Mouse (Mus musculus) liver, embryonic 11.5 days (tissue): Measurements from ENCODE around the gene Tmem179b. TPM values are rescaled to one million over a fixed set of nuclear protein-coding genes. Genes with fewer than 3 reads are reported as not detected.
"Not testable (repeated sequence)": the region's sequence is repeated elsewhere in the genome, so short reads cannot be mapped to it uniquely, and the experiment has no call there.

Source experiments
- ATAC-seq: fragments of 200-750 bp; cut with Nextera tagmentation; replicated peaks from 2 replicates; pipeline ENCODE4 v1.8.0; 2017; ENCODE audit warnings: moderate number of reproducible peaks, mild to moderate bottlenecking, moderate TSS enrichment, moderate library complexity; ENCODE audit not compliant: low FRiP score
- DNase-seq: peaks from one replicate; pipeline ENCODE4 v3.0.0-alpha.2; 2017; ENCODE audit warnings: low spot score
- H3K27ac ChIP-seq: fragments of 300-500 bp; sonication (generic); 2 replicates; pipeline ENCODE4 v1.5.1; 2014; ENCODE audit warnings: mild to moderate bottlenecking, low read depth, low read length, control low read depth
- H3K27me3 ChIP-seq: fragments of 300-500 bp; sonication (generic); replicated peaks from 2 replicates; pipeline ENCODE4 v1.6.1; 2014; ENCODE audit warnings: low read length, mixed read lengths; ENCODE audit not compliant: control insufficient read depth, insufficient read depth
- H3K36me3 ChIP-seq: fragments of 300-500 bp; sonication (generic); 2 replicates; pipeline ENCODE4 v1.6.1; 2014; ENCODE audit warnings: mild to moderate bottlenecking, low read length, moderate library complexity, mixed read lengths; ENCODE audit not compliant: control insufficient read depth, insufficient read depth
- H3K4me1 ChIP-seq: fragments of 300-500 bp; sonication (generic); replicated peaks from 2 replicates; pipeline ENCODE4 v1.6.1; 2014; ENCODE audit warnings: low read length, mixed read lengths; ENCODE audit not compliant: control insufficient read depth, insufficient read depth
- H3K4me2 ChIP-seq: fragments of 300-500 bp; sonication (generic); 2 replicates; pipeline ENCODE4 v1.6.1; 2014; ENCODE audit warnings: mild to moderate bottlenecking, control low read depth, moderate library complexity
- H3K4me3 ChIP-seq: fragments of 300-500 bp; sonication (generic); 2 replicates; pipeline ENCODE4 v1.5.1; 2014; ENCODE audit warnings: low read depth, low read length, control low read depth
- H3K9ac ChIP-seq: fragments of 300-500 bp; sonication (generic); 2 replicates; pipeline ENCODE4 v1.6.1; 2014; ENCODE audit warnings: low read depth, low read length, control low read depth
- H3K9me3 ChIP-seq: fragments of 300-500 bp; sonication (generic); 2 replicates; pipeline ENCODE4 v1.6.1; 2016; ENCODE audit warnings: low read length, inconsistent platforms, mixed read lengths; ENCODE audit not compliant: control insufficient read depth
- WGBS: fragments of 180-500 bp; shearing (Covaris S2); extraction: QIAGEN DNeasy Blood & Tissue Kit; methylation state at CpG from one replicate; pipeline ENCODE4 v1.1.7; 2014; 5-methylcytosine and 5-hydroxymethylcytosine counted together
- polyA plus RNA-seq: library from polyadenylated mRNA; unstranded; fragments of >200 nt; fragmentation: Nextera tagmentation; extraction: Ambion mirVana; gene quantifications from 2 replicates; pipeline ENCODE4 v1.2.1, GENCODE M21; 2014

Tmem179b gene
- polyA plus RNA-seq, 1 experiment from 2014 or later: 119 TPM

DNA sequence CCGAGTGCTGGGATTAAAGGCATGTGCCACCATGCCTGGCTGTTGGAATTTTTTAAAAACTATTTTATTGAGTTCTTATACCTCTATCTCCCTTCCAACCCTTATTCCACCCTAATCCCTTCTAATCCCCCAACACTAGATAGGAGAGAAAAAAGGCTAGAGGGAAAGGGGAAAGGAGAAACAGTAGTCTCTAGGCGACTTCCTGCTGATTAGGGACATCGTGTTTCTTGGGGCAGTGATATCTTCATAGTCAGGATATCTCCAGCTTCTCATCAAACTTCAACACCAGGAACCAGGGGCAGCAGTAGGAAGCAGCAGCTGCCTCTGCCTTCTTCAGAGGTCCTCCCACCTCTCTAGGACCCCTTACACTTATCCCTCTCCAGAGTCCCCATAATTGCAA, 39.9 kb downstream of the Tmem179b start:
- Histone ChIP-seq H3K9ac (no peak overlapping the region), H3K4me1 (peaks cover 11% of the 10 kb centered on the region; the same call in 1 of the 2 replicates), H3K27me3 (no peaks in the 10 kb centered on the region), H3K9me3 (peaks cover 2% of the 10 kb centered on the region; the same call in 1 of the 2 replicates), H3K4me3 (no peak overlapping the region), H3K4me2 (no peak overlapping the region), H3K27ac (no peak overlapping the region), H3K36me3 (peaks cover 14% of the 10 kb centered on the region)
- ATAC-seq (no peak), DNase-seq (no peak)
- 42% methylated on average over 3 of the region's 3 CpGs for WGBS

- not testable (repeated sequence) for H3K27me3 ChIP-seq, H3K9ac ChIP-seq, H3K4me3 ChIP-seq, H3K4me1 ChIP-seq, H3K9me3 ChIP-seq, ATAC-seq, H3K27ac ChIP-seq, DNase-seq, H3K4me2 ChIP-seq
- WGBS: 50% methylated on average over 3 of the region's 3 CpGs
- peaks cover 22% of the 10 kb centered on the region for H3K36me3 ChIP-seq
Observed at GRCm38 (mm10) chr19:8728335-8729099, 45.8 kb downstream of the Tmem179b start.

DNA sequence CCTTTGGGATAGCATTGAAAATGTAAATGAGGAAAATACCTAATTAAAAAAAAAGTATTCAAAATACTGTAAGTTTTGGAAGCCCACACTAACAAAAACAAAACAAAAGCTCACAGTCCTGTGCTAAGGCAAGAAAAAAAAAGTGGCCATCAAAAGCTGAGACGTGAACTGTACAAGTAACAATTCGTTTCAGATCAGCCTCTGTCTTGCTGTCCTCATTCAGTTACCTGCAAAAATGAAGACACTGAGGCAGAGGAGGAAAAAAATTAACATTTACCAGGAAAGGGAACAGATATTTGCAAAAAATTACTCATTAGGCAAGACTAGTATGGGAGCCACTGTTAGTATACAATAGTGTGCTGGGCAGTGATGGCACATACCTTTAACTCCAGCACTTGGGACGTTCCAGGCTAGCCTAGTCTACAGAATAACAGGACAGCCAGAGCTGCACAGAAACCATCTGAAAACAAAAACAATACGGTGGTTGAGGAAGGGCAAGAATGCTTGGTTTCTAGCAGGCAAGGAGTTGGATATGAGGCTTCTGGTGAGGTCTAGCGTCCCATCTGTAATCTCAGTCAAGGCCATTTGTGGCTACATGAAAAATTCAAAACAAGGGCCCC, 46.7 kb downstream of the Tmem179b start:
- Histone ChIP-seq H3K36me3 (peaks cover 22% of the 10 kb centered on the region), H3K4me1 (peaks cover 8% of the 10 kb centered on the region), H3K9me3 (no peaks in the 10 kb centered on the region), H3K9ac (no peak overlapping the region), H3K4me2 (no peak overlapping the region), H3K4me3 (peak overlapping the region; percentile 11; the same call in 1 of the 2 replicates), H3K27ac (peak overlapping the region; percentile 34; the same call in 1 of the 2 replicates), H3K27me3 (no peaks in the 10 kb centered on the region)
- no peak for DNase-seq
- peak; percentile 30 for ATAC-seq
- 15% methylated on average over 5 of the region's 5 CpGs for WGBS

- ATAC-seq: peak; percentile 13; the same call in 1 of the 2 replicates
- peak overlapping the region; percentile 31 for H3K9ac ChIP-seq
- peak overlapping the region; percentile 88 for H3K4me3 ChIP-seq
- H3K36me3 ChIP-seq: peaks cover 22% of the 10 kb centered on the region
- H3K27me3 ChIP-seq: no peaks in the 10 kb centered on the region
- no peak for DNase-seq
- no peaks in the 10 kb centered on the region for H3K9me3 ChIP-seq
- peak overlapping the region; percentile 36; the same call in 1 of the 2 replicates for H3K27ac ChIP-seq
- H3K4me1 ChIP-seq: peaks cover 12% of the 10 kb centered on the region
- H3K4me2 ChIP-seq: peak overlapping the region; percentile 87
- WGBS: 17% methylated on average over 3 of the region's 3 CpGs
Observed at GRCm38 (mm10) chr19:8726609-8727390, 47.5 kb downstream of the Tmem179b start.

DNA sequence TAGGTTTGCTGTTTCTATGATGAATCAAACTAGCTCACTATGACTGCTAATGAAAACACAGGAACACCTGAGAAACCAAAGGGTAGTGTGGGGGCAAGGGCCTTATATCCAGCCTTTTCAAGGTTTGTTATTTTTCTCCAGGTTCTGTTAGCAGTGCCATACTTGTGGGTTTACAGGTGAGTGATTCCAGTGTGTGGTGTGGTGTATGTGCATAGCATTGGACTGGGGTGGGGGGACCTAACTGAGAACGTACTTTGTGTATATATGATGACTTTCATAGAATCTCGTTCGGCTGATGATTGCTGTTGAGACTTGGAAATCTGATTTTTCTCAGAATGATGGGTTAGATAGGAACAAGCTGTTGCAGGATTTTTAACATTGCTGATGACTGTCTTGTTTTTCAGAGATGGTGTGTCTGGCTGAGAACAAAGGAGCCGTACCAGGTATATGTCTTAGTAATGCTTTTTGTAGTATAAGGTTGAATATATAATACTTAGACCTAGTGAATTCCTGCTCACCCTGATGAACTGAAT, 49.1 kb downstream of the Tmem179b start:
- Histone ChIP-seq H3K9me3 (no peaks in the 10 kb centered on the region), H3K4me3 (peak overlapping the region; percentile 88), H3K27me3 (no peaks in the 10 kb centered on the region), H3K9ac (peak overlapping the region; percentile 98), H3K4me2 (peak overlapping the region; percentile 87), H3K4me1 (peaks cover 17% of the 10 kb centered on the region), H3K36me3 (peaks cover 22% of the 10 kb centered on the region), H3K27ac (peak overlapping the region; percentile 98)
- WGBS: 38% methylated on average over 4 of the region's 4 CpGs
- DNase-seq (no peak), ATAC-seq (no peak)

DNA sequence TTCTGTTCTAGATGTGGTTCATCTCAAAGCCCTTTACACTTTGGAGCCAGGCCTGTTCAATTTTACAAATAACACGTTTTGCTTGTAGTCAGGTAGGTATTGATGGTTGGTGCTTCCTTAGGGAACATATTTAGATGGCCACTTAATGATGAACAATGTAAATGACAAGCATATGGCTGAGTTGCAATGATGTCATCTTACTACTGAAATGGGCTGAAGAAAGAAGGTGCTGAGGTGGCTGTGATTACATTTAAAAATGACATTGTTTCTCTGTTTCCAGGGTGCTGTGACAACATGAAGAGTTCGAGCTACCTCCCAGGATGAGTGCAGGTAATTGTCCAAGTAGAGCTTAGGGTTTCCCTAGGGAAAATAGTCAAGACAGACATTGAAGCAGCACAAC, 49.9 kb downstream of the Tmem179b start:
- Histone ChIP-seq H3K4me3 (peak overlapping the region; percentile 88), H3K9me3 (no peaks in the 10 kb centered on the region), H3K4me2 (peak overlapping the region; percentile 87), H3K27ac (peak overlapping the region; percentile 98), H3K4me1 (peaks cover 17% of the 10 kb centered on the region), H3K27me3 (no peaks in the 10 kb centered on the region), H3K36me3 (peaks cover 22% of the 10 kb centered on the region), H3K9ac (peak overlapping the region; percentile 98)
- ATAC-seq: no peak
- 1% methylated on average over 2 of the region's 2 CpGs for WGBS
- DNase-seq: no peak

DNA sequence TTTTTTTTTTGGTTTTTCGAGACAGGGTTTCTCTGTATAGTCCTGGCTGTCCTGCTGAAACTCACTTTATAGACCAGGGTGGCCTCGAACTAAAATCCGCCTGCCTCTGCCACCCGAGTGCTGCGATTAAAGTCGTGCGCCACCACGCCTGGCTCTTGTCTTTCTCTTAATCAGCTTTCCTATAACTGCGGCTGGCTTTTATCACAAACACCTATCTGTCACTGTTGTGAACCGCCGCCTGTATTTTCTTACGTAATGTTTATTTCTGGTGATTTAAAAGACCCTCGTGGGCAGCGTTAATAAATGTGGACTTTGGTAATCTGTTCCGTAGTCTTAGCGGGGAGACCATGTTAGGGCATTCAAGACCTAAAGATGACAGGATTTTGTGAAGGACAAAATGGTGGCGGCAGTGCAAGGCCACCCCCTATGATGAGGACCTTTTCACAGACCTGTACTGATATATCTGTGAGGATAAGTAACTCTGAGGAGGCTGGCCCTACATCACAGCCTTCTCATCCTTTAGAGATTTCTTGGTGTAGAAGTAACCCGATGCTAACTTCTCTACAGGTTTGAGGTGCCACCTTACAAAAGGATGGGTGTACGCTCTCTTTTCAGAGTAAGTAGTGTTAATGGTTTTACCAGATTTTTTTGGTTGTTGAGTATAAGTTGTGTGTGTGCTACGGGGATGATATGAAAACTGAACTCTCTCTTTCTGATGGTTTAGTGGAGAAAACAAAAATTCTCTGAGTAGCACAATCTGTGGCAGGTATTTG, 50.5 kb downstream of the Tmem179b start:
- Histone ChIP-seq H3K9me3 (no peaks in the 10 kb centered on the region), H3K27ac (peak overlapping the region; percentile 98), H3K9ac (peak overlapping the region; percentile 98), H3K4me2 (peak overlapping the region; percentile 87), H3K36me3 (peaks cover 22% of the 10 kb centered on the region), H3K4me3 (peak overlapping the region; percentile 88), H3K27me3 (no peaks in the 10 kb centered on the region), H3K4me1 (peaks cover 20% of the 10 kb centered on the region)
- ATAC-seq (no peak), DNase-seq (no peak)
- WGBS: under 1% methylated on average over 20 of the region's 20 CpGs
